Mouse (Mus musculus) kidney, postnatal 0 days (tissue): ENCODE data around the gene Vps52. TPM values are rescaled to one million over a fixed set of nuclear protein-coding genes. Genes with fewer than 3 reads are reported as not detected.
A peak's percentile ranks its signal among the peaks of the same experiment; 100 is the strongest.

Experiments
- ATAC-seq: fragments of 200-750 bp; cut with Nextera tagmentation; replicated peaks from 2 replicates; pipeline ENCODE4 v1.8.0; 2017; ENCODE audit warnings: low read depth, moderate number of reproducible peaks, moderate TSS enrichment, moderate library complexity; ENCODE audit not compliant: low FRiP score
- DNase-seq: peaks from one replicate; pipeline ENCODE4 v3.0.0-alpha.2; 2016; ENCODE audit warnings: low spot score
- H3K27ac ChIP-seq: fragments of 300-500 bp; sonication (generic); 2 replicates; pipeline ENCODE4 v1.5.1; 2014; ENCODE audit warnings: mild to moderate bottlenecking
- H3K27me3 ChIP-seq: fragments of 300-500 bp; sonication (generic); 2 replicates; pipeline ENCODE4 v1.6.1; 2014; ENCODE audit warnings: low read length, mixed read lengths; ENCODE audit not compliant: insufficient read depth
- H3K36me3 ChIP-seq: fragments of 300-500 bp; sonication (generic); 2 replicates; pipeline ENCODE4 v1.6.1; 2014; ENCODE audit warnings: low read length, mixed read lengths; ENCODE audit not compliant: insufficient read depth
- H3K4me1 ChIP-seq: fragments of 300-500 bp; sonication (generic); replicated peaks from 2 replicates; pipeline ENCODE4 v1.6.1; 2014; ENCODE audit warnings: antibody characterized with exemption, low read length, mixed read lengths; ENCODE audit not compliant: insufficient read depth
- H3K4me2 ChIP-seq: fragments of 300-500 bp; sonication (generic); 2 replicates; pipeline ENCODE4 v1.6.1; 2014; ENCODE audit warnings: mild to moderate bottlenecking, low read length, moderate library complexity, mixed read lengths
- H3K4me3 ChIP-seq: fragments of 300-500 bp; sonication (generic); replicated peaks from 2 replicates; pipeline ENCODE4 v1.5.1; 2014; ENCODE audit warnings: low read depth, low read length
- H3K9ac ChIP-seq: fragments of 300-500 bp; sonication (generic); 2 replicates; pipeline ENCODE4 v1.6.1; 2014; ENCODE audit warnings: low read depth, low read length
- H3K9me3 ChIP-seq: fragments of 300-500 bp; sonication (generic); replicated peaks from 2 replicates; pipeline ENCODE4 v1.6.1; 2016; ENCODE audit warnings: low read length, inconsistent platforms, mixed read lengths
- CTCF ChIP-seq: IDR thresholded peaks from 2 replicates; pipeline ENCODE4 v1.5.1; 2016; ENCODE audit warnings: antibody characterized with exemption, low read depth, mild to moderate bottlenecking, moderate library complexity
- WGBS: fragments of 180-500 bp; shearing (Covaris S2); extraction: QIAGEN DNeasy Blood & Tissue Kit; methylation state at CpG from one replicate; pipeline ENCODE4 v1.1.7; 2014; 5-methylcytosine and 5-hydroxymethylcytosine counted together
- polyA plus RNA-seq: library from polyadenylated mRNA; unstranded; fragments of >200 nt; fragmentation: Nextera tagmentation; extraction: Ambion mirVana; gene quantifications from 2 replicates; pipeline ENCODE4 v1.2.1, GENCODE M21; 2015

The Vps52 gene
- polyA plus RNA-seq, 1 experiment from 2014 or later = 37.7 TPM

DNA sequence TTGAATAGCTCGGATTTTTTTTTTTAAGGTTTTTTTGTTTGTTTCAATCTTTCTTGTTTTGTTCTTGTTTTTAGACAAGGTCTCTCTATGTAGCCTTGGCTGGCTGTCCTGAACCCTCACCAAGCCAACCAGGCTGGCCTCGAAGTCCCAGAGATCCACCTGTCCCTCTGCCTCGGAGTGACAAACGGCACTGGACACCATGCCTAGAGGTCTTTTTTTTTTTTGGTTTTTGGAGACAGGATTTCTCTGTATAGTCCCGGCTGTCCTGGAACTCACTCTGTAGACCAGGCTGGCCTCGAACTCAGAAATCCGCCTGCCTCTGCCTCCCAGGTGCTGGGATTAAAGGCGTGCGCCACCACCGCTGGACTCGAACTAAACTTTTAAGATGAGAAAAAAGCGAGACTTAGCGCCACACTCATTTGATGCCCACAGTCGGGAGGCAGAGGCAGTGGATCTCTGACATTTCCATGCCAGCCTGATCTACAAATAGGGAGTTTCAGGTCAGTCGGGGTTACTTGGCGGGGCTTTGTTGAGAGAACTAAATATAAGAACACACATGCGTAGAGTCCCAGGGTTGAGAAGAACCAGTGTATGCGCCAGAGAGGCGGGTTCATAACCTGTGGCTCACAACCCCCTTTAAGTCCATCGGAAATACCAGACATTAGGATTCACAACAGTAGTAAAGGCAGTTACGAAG is 27.2 kb upstream of the Vps52 start:
- no peak overlapping the region for H3K27ac ChIP-seq
- TF ChIP-seq CTCF = no peak

DNA sequence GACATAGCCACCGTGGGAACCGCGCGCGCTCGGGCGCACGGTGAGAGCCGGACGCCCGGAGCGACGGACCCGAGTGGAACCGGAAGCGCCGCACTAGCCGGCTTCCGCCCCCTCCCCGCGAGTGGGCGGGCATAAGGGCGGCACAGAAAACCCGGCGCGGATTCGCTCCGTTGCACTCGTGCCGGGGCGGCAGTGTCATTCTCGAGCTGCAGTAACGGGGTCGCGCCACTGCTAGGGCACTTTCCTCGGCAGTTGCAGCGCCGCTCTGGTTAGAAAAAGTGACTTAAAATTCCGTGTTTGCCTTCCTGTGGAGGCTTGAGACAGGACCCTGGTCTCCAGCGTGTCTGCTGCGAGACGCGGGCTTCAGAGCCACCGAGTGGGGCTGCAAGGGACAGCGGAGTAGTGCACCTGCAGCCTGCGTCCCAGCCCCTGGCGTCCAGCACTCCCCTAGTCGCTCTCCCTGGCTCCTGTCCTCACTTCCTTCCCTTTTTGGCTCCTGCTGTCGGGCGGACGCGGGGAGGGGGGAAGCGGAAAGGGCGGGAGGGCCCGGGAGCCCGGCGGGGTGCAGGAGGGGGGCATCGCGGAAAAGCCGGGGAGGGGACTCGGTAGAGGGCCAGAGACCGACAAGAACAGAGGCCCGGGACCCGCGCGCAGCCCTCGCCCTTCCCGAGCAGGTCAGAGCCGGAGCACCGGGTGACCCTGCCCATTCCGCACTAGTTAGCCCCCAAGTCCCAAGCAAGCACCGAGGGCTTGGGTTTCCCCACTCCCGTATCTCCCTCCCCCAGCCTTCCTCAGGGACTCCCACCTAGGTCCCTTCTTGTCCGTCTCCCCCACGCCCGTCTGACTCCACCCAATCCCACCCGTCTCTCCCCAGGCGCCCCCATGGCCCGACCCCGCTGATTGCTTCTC is 26.0 kb upstream of the Vps52 start, which contains the start of gene Rgl2:
TSS of gene Rgl2 (plus strand) at position 173 of the 909 bp plus-strand sequence.
- peak within 1 kb of the TSS; percentile 85 for H3K27ac ChIP-seq
- H3K4me3 ChIP-seq = peak within 1 kb of the TSS; percentile 82
- H3K4me1 ChIP-seq = peaks cover 3% of the 10 kb centered on the region; the same call in 1 of the 2 replicates
- TF ChIP-seq CTCF = peak; percentile 40; the same call in 1 of the 2 replicates
- peak within 1 kb of the TSS; percentile 79 for H3K9ac ChIP-seq
- H3K27me3 ChIP-seq = no peaks in the 10 kb centered on the region
- DNase-seq (peak; percentile 91), ATAC-seq (peak; percentile 85)
- peak within 1 kb of the TSS; percentile 100 for H3K4me2 ChIP-seq
- 0% methylated on average over 68 of the region's 80 CpGs for WGBS
- H3K9me3 ChIP-seq = no peaks in the 10 kb centered on the region
- H3K36me3 ChIP-seq = peaks cover 16% of the 10 kb centered on the region

More for the DNA sequence above, 27.2 kb upstream of the Vps52 start:
- ATAC-seq (no peak), DNase-seq (no peak)
- 65% methylated on average over 21 of the region's 21 CpGs for WGBS
- peak overlapping the region; percentile 79 for H3K9ac ChIP-seq
- H3K27me3 ChIP-seq = no peaks in the 10 kb centered on the region
- H3K4me3 ChIP-seq = peak overlapping the region; percentile 82
- peaks cover 3% of the 10 kb centered on the region; the same call in 1 of the 2 replicates for H3K4me1 ChIP-seq
- no peaks in the 10 kb centered on the region for H3K9me3 ChIP-seq
- peak overlapping the region; percentile 100 for H3K4me2 ChIP-seq
- H3K36me3 ChIP-seq = peaks cover 15% of the 10 kb centered on the region

DNA sequence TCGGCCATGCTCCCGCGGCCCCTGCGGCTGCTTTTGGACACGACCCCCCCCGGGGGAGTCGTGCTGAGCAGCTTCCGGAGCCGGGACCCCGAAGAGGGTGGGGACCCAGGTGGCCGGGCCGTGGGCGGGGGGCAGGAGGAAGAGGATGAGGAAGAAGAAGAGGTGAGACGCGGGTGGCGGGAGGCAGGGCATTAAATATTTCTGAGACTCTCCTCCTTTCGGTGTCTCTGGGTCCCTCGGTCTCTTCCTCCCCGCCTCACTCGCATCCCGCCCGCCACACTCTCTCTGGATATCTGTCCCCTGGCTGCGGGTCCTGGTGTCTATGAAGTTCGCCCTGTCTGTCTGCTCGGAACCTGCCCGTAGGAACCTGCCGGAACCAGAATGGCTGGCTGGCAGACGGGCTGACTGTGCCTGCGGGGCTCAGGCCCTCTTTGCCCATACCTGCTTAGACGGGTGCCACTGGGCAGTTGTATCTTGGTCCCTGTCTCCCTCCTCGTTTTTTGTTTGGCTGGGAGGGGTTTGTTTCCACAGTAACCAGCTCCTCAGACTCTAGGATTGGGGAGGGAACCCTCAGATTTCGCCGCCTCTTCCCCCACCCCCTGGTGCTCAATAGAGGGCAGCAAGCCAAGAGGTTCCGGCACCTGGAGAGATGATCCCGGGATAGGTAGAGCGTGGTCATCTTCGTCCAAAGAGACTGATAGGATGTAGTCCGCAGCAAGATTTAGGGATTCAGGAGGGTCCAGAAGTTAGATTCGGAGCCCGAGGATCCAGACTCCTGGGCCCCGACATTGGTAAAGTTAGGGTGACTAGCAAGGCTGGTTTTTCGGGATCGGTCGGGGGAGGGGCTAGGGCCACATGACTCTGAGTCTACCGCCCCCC is 25.1 kb upstream of the Vps52 start:
- Histone ChIP-seq H3K36me3 (peaks cover 13% of the 10 kb centered on the region), H3K27me3 (no peaks in the 10 kb centered on the region), H3K4me1 (peaks cover 3% of the 10 kb centered on the region; the same call in 1 of the 2 replicates), H3K9ac (peak overlapping the region; percentile 79), H3K4me2 (peak overlapping the region; percentile 100), H3K27ac (peak overlapping the region; percentile 85), H3K4me3 (peak overlapping the region; percentile 82), H3K9me3 (no peaks in the 10 kb centered on the region)
- DNase-seq (peak; percentile 41), ATAC-seq (0 out of 2 replicates have a peak, but pooled peaks have one; percentile 5)
- 1% methylated on average over 39 of the region's 45 CpGs for WGBS
- no peak; the same call in 1 of the 2 replicates for TF ChIP-seq CTCF

DNA sequence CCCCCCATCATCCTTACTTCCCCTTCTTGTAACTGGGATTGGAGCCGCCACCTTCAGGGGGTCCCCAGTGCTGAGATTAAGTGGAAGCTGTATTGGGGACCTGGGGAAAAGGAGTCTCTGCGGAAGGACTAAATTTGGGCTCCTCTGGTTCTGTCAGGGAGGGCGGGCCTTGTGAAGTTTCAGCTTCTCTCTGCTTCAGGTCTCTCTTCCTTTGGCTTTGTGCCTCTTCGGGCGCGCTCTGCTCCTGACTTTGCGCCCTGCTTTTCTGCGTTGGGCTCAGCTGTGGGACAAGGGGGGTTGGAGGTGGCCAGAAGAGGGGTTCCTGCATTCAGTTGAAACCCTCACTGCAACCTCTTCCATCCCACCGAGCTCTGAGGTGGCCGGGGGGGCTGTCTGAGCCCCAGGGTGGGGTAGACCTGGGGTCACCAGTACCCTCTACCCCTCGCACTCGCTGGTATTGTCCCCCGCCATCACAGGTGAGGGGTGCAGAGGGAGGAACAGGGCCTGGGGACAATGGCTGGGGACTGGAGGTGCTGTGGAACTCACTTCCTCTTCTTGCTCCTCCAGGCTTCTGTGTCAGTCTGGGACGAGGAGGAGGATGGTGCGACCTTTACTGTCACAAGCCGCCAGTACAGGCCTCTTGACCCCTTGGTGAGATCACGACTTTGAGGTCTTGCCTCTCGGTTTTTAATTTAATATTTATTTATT is 24.3 kb upstream of the Vps52 start:
- 44% methylated on average over 18 of the region's 18 CpGs for WGBS
- Histone ChIP-seq H3K9ac (peak overlapping the region; percentile 79), H3K4me3 (peak overlapping the region; percentile 82), H3K27me3 (no peaks in the 10 kb centered on the region), H3K4me1 (peaks cover 3% of the 10 kb centered on the region; the same call in 1 of the 2 replicates), H3K27ac (0 out of 2 replicates have a peak overlapping the region, but pooled peaks have one; percentile 4), H3K9me3 (no peaks in the 10 kb centered on the region), H3K36me3 (peaks cover 18% of the 10 kb centered on the region), H3K4me2 (peak overlapping the region; percentile 100)
- ATAC-seq = no peak
- TF ChIP-seq CTCF = no peak
- DNase-seq = no peak

DNA sequence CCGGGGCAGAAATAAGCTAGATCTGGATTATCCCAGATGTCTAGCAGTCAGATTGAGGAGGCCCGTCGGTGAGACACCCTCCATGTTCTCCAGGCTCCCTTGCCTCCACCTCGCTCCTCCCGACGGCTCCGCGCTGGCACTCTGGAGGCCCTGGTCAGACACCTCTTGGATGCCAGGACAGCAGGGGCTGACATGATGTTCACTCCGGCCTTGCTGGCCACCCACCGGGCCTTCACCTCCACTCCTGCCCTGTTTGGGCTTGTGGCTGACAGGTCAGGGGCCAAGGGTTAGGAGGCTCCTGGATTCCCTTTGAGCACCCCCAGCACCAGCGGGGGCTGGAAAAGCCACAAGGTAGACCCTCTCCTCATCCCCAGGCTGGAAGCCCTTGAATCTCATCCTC is 23.7 kb upstream of the Vps52 start:
- Histone ChIP-seq H3K27me3 (no peaks in the 10 kb centered on the region), H3K9me3 (no peaks in the 10 kb centered on the region), H3K36me3 (peaks cover 16% of the 10 kb centered on the region), H3K4me2 (no peak overlapping the region), H3K4me3 (no peak overlapping the region), H3K4me1 (peaks cover 3% of the 10 kb centered on the region; the same call in 1 of the 2 replicates), H3K9ac (no peak overlapping the region), H3K27ac (no peak overlapping the region)
- DNase-seq (no peak), ATAC-seq (no peak)
- no peak for TF ChIP-seq CTCF
- WGBS = 91% methylated on average over 11 of the region's 11 CpGs
